Mouse (Mus musculus) small intestine, adult 2 months (tissue): ENCODE data around the gene Nptx2. TPM values are rescaled to one million over a fixed set of nuclear protein-coding genes. Genes with fewer than 3 reads are reported as not detected.

Source experiments
- H3K27ac ChIP-seq: fragments of 200-500 bp; 2 replicates; pipeline ENCODE4 v1.5.1; 2012; ENCODE audit warnings: low read depth, low read length, control low read depth, inconsistent platforms; ENCODE audit not compliant: insufficient read depth
- H3K27me3 ChIP-seq: fragments of 200-500 bp; 2 replicates; pipeline ENCODE4 v1.6.1; 2012; ENCODE audit warnings: mild to moderate bottlenecking, moderate library complexity, low read length, inconsistent platforms; ENCODE audit not compliant: control insufficient read depth, insufficient read depth
- H3K36me3 ChIP-seq: fragments of 200-500 bp; 2 replicates; pipeline ENCODE4 v1.6.1; 2012; ENCODE audit warnings: mild to moderate bottlenecking, low read length, control low read depth, inconsistent platforms; ENCODE audit not compliant: control insufficient read depth, insufficient read depth
- H3K4me1 ChIP-seq: fragments of 200-500 bp; 2 replicates; pipeline ENCODE4 v1.6.1; 2012; ENCODE audit warnings: low read length, inconsistent platforms, mixed read lengths; ENCODE audit not compliant: control insufficient read depth, insufficient read depth, insufficient read length
- H3K4me3 ChIP-seq: fragments of 200-500 bp; 2 replicates; pipeline ENCODE4 v1.5.1; 2012; ENCODE audit warnings: low read depth, mild to moderate bottlenecking, control low read depth, inconsistent platforms, low read length, moderate library complexity
- CTCF ChIP-seq: fragments of 200-500 bp; IDR thresholded peaks from 2 replicates; pipeline ENCODE4 v1.5.1; 2012; ENCODE audit warnings: low read depth, mild to moderate bottlenecking, control low read depth, inconsistent platforms, low read length, moderate library complexity, mixed read lengths; ENCODE audit not compliant: insufficient replicate concordance, insufficient read length; ENCODE audit errors: extremely low read depth
- POLR2A ChIP-seq: fragments of 200-500 bp; IDR thresholded peaks from 2 replicates; pipeline ENCODE4 v1.6.1; 2012; ENCODE audit warnings: low read depth, mild to moderate bottlenecking, control low read depth, inconsistent platforms, low read length, moderate library complexity
- WGBS: fragments of 180-500 bp; shearing (Covaris S2); methylation state at CpG from one replicate; pipeline ENCODE4 v1.1.7; 2018; 5-methylcytosine and 5-hydroxymethylcytosine counted together
- polyA plus RNA-seq: library from polyadenylated mRNA; depleted of rRNA; stranded (reverse); fragments of >200 nt; gene quantifications from 2 replicates; pipeline ENCODE4 v1.2.3, GENCODE M21; 2012

The Nptx2 gene
- polyA plus RNA-seq, 1 experiment, result 3.2 TPM

- Histone ChIP-seq H3K4me1 (0 out of 2 replicates have a peak, but pooled peaks cover 2% of the 10 kb centered on the region), H3K27me3 (no peaks in the 10 kb centered on the region), H3K27ac (no peak overlapping the region), H3K36me3 (no peaks in the 10 kb centered on the region), H3K4me3 (no peak overlapping the region)
- WGBS, result 75% methylated on average over 6 of the region's 6 CpGs
- TF ChIP-seq CTCF (peak; percentile 43; the same call in 1 of the 2 replicates), POLR2A (no peak)
Measured at GRCm38 (mm10) chr5:144514738-144515137, 31.0 kb upstream of the Nptx2 start.

DNA sequence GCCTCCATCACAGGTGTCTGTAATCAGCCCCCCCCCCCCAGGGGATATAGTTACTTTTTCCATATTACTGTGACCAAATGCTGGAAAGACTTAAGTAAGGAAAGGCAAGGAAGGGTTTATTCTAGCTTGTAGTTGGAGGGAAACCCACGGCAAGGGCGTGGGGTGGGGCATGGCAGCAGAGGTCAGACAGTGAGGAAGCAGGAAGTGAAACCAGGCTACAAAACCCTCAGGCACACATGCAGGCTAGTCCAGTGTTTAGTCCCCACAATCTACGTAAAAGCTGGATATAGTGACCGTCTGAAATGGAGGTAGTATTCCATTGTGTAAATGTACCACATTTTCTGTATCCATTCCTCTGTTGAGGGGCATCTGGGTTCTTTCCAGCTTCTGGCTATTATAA is 30.5 kb upstream of the Nptx2 start:
- Histone ChIP-seq H3K4me3 (no peak overlapping the region), H3K27ac (no peak overlapping the region), H3K36me3 (no peaks in the 10 kb centered on the region), H3K27me3 (no peaks in the 10 kb centered on the region), H3K4me1 (0 out of 2 replicates have a peak, but pooled peaks cover 2% of the 10 kb centered on the region)
- TF ChIP-seq POLR2A (no peak), CTCF (no peak)
- 42% methylated on average over 4 of the region's 4 CpGs for WGBS

DNA sequence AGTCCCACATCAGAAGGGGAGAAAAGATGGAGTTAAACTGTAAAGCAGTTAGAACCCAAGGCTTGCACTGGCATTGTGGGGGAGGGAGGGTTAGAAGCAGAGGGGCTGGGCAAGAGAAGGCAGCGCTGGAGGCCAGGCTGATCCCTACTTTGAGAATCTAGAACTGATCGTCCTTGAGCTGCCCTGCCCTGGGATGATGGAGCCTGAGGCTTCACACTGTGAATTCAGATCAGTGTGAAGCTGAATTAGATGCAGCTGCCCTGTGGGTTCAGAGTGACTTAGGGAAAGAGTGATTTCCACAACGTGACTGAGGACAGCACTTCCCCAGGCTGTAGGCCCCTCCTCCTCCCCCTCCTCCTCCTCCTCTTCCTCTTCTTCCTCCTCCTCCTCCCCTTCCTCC is 25.6 kb upstream of the Nptx2 start:
- Histone ChIP-seq H3K27me3 (no peaks in the 10 kb centered on the region), H3K4me3 (no peak overlapping the region), H3K4me1 (no peaks in the 10 kb centered on the region), H3K36me3 (no peaks in the 10 kb centered on the region), H3K27ac (no peak overlapping the region)
- 28% methylated on average over 3 of the region's 3 CpGs for WGBS
- no peak for TF ChIP-seq POLR2A
- no peak for TF ChIP-seq CTCF

- Histone ChIP-seq H3K27me3 (no peaks in the 10 kb centered on the region), H3K36me3 (no peaks in the 10 kb centered on the region), H3K27ac (no peak overlapping the region), H3K4me3 (no peak overlapping the region), H3K4me1 (no peaks in the 10 kb centered on the region)
- 79% methylated on average over 10 of the region's 10 CpGs for WGBS
- TF ChIP-seq CTCF (no peak), POLR2A (no peak)
Measured at GRCm38 (mm10) chr5:144524774-144525173, 20.9 kb upstream of the Nptx2 start.

DNA sequence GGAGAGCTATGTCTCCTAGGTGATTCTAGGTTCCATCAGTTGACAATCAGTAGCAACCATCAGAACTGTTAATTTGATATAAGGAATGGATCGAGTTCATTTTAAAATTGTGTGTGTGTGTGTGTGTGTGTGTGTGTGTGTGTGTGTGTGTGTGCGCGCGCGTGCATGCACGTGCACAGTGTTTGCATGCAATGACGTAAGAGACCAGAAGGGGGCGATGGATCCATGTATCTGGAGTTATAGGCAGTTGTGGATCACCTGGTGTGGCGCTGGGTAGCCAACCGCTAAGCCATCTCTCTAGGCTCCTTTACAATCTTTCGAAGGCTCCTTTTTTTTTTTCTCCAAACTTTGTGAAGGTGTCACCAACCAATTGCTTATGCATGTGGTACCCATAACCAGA is 16.6 kb upstream of the Nptx2 start:
- H3K27me3 ChIP-seq, result no peaks in the 10 kb centered on the region
- WGBS, result 91% methylated on average over 11 of the region's 11 CpGs
- H3K4me3 ChIP-seq, result no peak overlapping the region
- no peaks in the 10 kb centered on the region for H3K4me1 ChIP-seq
- no peaks in the 10 kb centered on the region for H3K36me3 ChIP-seq
- no peak for TF ChIP-seq POLR2A
- TF ChIP-seq CTCF, result no peak
- H3K27ac ChIP-seq, result no peak overlapping the region

DNA sequence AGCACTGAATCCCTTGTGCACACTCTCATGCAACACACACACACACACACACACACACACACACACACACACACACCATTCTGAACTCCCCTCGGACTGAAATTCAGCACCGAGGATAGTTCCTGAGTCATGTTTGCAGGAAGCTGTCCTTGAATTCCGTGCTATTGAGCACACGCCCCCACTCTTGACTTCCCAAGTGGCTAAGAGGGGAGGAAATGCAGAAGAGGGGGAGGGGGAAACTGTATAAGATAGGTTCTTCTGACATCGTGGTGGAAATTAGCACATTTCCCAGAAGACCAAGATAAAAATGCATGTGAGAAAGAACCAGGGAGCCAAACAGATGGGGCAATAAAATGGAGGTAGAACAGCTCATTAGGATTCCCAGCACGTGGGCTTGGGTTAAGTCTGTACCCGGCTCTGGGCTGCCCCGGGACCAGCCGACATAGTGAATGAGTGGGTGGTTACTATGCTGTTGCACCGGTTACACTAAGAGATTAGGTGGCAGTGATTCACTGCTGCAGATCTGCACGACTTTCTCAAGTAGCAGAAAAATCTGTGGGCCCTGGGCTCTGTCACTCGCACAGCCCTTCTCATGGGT is 2.9 kb upstream of the Nptx2 start:
- Histone ChIP-seq H3K27ac (no peak overlapping the region), H3K27me3 (peaks cover 23% of the 10 kb centered on the region), H3K4me3 (no peak overlapping the region), H3K36me3 (no peaks in the 10 kb centered on the region), H3K4me1 (peaks cover 10% of the 10 kb centered on the region)
- WGBS, result 20% methylated on average over 12 of the region's 12 CpGs
- no peak for TF ChIP-seq CTCF

DNA sequence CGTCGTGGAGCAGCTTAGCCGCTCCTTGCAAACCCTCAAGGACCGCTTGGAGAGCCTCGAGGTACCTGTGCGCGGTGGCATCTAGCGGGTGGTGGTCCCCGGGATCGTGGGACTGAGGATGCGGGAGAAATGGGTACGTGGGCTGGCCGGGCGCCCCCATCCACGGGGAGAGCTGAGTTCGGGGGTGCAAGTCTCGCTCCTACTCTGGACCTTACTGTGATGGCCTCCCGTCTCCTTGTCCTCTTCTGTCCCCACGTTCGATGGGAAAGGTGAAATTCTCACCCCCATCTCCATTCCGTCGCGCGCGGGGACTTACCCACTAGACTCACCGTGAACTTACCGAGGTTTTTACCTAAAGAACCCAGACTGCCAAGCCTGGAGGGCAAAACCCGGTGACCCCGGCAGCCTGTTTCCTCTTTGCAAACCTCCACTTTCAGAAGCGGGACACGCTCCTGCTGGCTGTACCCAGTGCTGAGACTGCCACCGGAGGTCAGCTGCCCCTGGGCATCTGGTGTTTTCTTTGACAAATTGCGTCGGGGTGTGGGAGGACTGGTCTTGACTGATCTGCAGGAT is 807 bp downstream of the Nptx2 start:
- 7% methylated on average over 34 of the region's 34 CpGs for WGBS
- TF ChIP-seq POLR2A, result no peak
- TF ChIP-seq CTCF, result no peak

More for the DNA sequence above, 807 bp downstream of the Nptx2 start:
- Histone ChIP-seq H3K27ac (no peak overlapping the region), H3K36me3 (no peaks in the 10 kb centered on the region), H3K27me3 (peaks cover 28% of the 10 kb centered on the region), H3K4me3 (peak overlapping the region; percentile 42), H3K4me1 (peaks cover 10% of the 10 kb centered on the region)
